Mouse (Mus musculus) ES-E14 (cell line): ENCODE results near the gene Cel.

Experiments
- MAFK ChIP-seq: IDR thresholded peaks from 2 replicates; pipeline ENCODE4 v1.6.1; 2014; ENCODE audit warnings: mild to moderate bottlenecking, low read depth, low read length, inconsistent platforms; ENCODE audit not compliant: insufficient read depth
- ZC3H11A ChIP-seq: IDR thresholded peaks from 2 replicates; pipeline ENCODE4 v1.6.1; 2012; ENCODE audit warnings: low read depth, mild to moderate bottlenecking, inconsistent platforms, low read length, borderline replicate concordance
- ZNF384 ChIP-seq: IDR thresholded peaks from 2 replicates; pipeline ENCODE4 v1.6.1; 2012; ENCODE audit warnings: low read depth, low read length, inconsistent platforms

DNA sequence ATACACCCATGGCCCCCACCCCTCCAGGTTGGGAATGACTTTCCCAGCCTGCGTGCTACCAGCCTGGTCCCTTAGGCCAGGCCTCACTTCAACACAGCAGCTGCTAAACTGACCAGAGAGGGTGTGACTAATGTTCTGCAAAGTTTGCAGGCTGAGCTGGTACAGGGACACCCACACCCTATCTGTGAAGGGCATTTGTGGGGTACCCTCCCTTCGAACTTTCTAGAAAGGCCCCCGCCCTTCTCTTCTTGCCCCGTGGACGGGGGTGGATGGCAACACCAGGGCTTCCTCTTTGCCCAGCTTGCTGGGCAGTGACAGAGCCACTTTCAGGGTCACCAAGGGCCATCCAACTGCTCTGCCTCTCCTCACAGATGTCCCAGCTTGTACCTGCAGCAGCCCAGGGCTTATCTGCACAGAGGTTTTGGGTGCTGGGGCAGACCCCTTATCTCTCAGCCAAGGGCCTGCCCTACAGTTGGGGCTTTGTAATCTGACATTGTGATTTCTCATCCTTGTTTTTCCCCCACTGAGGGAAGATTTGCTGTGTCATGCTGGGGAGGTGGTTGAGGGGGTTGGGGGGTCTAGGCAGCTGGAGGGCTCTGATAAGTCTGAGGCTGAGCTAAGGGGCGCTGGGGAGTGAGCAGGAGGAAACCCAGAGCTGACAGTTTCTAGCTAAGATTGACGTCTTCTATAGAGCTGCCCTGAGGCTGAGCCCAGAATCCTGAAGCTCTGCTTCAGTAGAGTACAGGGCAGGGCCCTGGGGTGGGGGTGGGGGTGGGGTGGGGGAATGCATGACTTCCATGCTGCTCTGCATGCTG, 34.7 kb upstream of the Cel start:
- TF ChIP-seq ZNF384 (no peak), ZC3H11A (no peak), MAFK (no peak)
